Mouse (Mus musculus) spleen, postnatal 10 days (tissue): ENCODE results near the gene Hormad2.

ENCODE experiments used
- DNase-seq, 2 experiments: peaks; one replicate each; pipeline ENCODE4 v3.0.0; 2021 to 2022; ENCODE audit warnings: low spot score in 2 of 2

Hormad2 gene

GRCm38 (mm10) chr11:4340109-4340779 lies 100.7 kb downstream of the Hormad2 start:
- no peak for DNase-seq

GRCm38 (mm10) chr11:4339275-4339674 lies 101.6 kb downstream of the Hormad2 start:
- DNase-seq = no peak

GRCm38 (mm10) chr11:4336693-4337283 lies 104.1 kb downstream of the Hormad2 start:
- no peak for DNase-seq

GRCm38 (mm10) chr11:4335810-4336692 lies 104.9 kb downstream of the Hormad2 start:
- DNase-seq = no peak

GRCm38 (mm10) chr11:4332961-4333360 lies 107.9 kb downstream of the Hormad2 start:
- DNase-seq = no peak

GRCm38 (mm10) chr11:4328188-4328587 lies 112.7 kb downstream of the Hormad2 start:
- no peak for DNase-seq

- DNase-seq = no peak
Measured at GRCm38 (mm10) chr11:4323481-4323880, 117.4 kb downstream of the Hormad2 start.

- DNase-seq = no peak
Measured at GRCm38 (mm10) chr11:4322943-4323342, 118.0 kb downstream of the Hormad2 start.

- no peak for DNase-seq
Measured at GRCm38 (mm10) chr11:4320876-4321275, 120.0 kb downstream of the Hormad2 start.

GRCm38 (mm10) chr11:4319212-4319955 lies 121.5 kb downstream of the Hormad2 start:
- no peak for DNase-seq

- no peak for DNase-seq
Measured at GRCm38 (mm10) chr11:4318011-4318410, 122.9 kb downstream of the Hormad2 start.

GRCm38 (mm10) chr11:4317287-4317686 lies 123.6 kb downstream of the Hormad2 start:
- DNase-seq = no peak

GRCm38 (mm10) chr11:4312180-4312579 lies 128.7 kb downstream of the Hormad2 start:
- no peak for DNase-seq

- DNase-seq = no peak
Measured at GRCm38 (mm10) chr11:4310324-4310723, 130.6 kb downstream of the Hormad2 start.

GRCm38 (mm10) chr11:4309613-4310012 lies 131.3 kb downstream of the Hormad2 start:
- DNase-seq = no peak

- DNase-seq = no peak
Measured at GRCm38 (mm10) chr11:4308514-4309450, 132.1 kb downstream of the Hormad2 start.

- DNase-seq = no peak
Measured at GRCm38 (mm10) chr11:4308060-4308513, 132.8 kb downstream of the Hormad2 start.

GRCm38 (mm10) chr11:4306086-4306485 lies 134.8 kb downstream of the Hormad2 start:
- no peak for DNase-seq

GRCm38 (mm10) chr11:4305090-4305489 lies 135.8 kb downstream of the Hormad2 start:
- DNase-seq = no peak

- DNase-seq = no peak
Measured at GRCm38 (mm10) chr11:4304203-4304602, 136.7 kb downstream of the Hormad2 start.

GRCm38 (mm10) chr11:4303033-4303432 lies 137.9 kb downstream of the Hormad2 start:
- DNase-seq = no peak
